Mouse (Mus musculus) intestine, postnatal 0 days (tissue): ENCODE data around the gene Spesp1. TPM values are rescaled to one million over a fixed set of nuclear protein-coding genes. Genes with fewer than 3 reads are reported as not detected.

Experiments used
- ATAC-seq: fragments of 200-750 bp; cut with Nextera tagmentation; 2 replicates; pipeline ENCODE4 v1.8.0; 2017; ENCODE audit warnings: mild to moderate bottlenecking, moderate TSS enrichment, moderate library complexity
- H3K27ac ChIP-seq: fragments of 300-500 bp; sonication (generic); 2 replicates; pipeline ENCODE4 v1.5.1; 2014; ENCODE audit warnings: mild to moderate bottlenecking, low read depth, low read length, moderate library complexity
- H3K27me3 ChIP-seq: fragments of 300-500 bp; sonication (generic); replicated peaks from 2 replicates; pipeline ENCODE4 v1.6.1; 2014; ENCODE audit warnings: low read length, mixed read lengths; ENCODE audit not compliant: control insufficient read depth, insufficient read depth
- H3K36me3 ChIP-seq: fragments of 300-500 bp; sonication (generic); 2 replicates; pipeline ENCODE4 v1.6.1; 2014; ENCODE audit warnings: mild to moderate bottlenecking, moderate library complexity; ENCODE audit not compliant: control insufficient read depth, insufficient read depth
- H3K4me1 ChIP-seq: fragments of 300-500 bp; sonication (generic); replicated peaks from 2 replicates; pipeline ENCODE4 v1.6.1; 2014; ENCODE audit warnings: antibody characterized with exemption, low read length, mixed read lengths; ENCODE audit not compliant: control insufficient read depth, insufficient read depth
- H3K4me2 ChIP-seq: fragments of 300-500 bp; sonication (generic); replicated peaks from 2 replicates; pipeline ENCODE4 v1.6.1; 2014; ENCODE audit warnings: low read depth, mild to moderate bottlenecking, moderate library complexity
- H3K4me3 ChIP-seq: fragments of 300-500 bp; sonication (generic); 2 replicates; pipeline ENCODE4 v1.5.1; 2014; ENCODE audit warnings: low read depth, low read length
- H3K9ac ChIP-seq: fragments of 300-500 bp; sonication (generic); 2 replicates; pipeline ENCODE4 v1.6.1; 2014; ENCODE audit warnings: mild to moderate bottlenecking, low read depth, low read length
- H3K9me3 ChIP-seq: fragments of 300-500 bp; sonication (generic); 2 replicates; pipeline ENCODE4 v1.6.1; 2016; ENCODE audit warnings: mixed run types; ENCODE audit not compliant: control insufficient read depth
- CTCF ChIP-seq: sonication (generic); IDR thresholded peaks from 2 replicates; pipeline ENCODE4 v1.5.1; 2016; ENCODE audit warnings: low read depth, mild to moderate bottlenecking, control low read depth, antibody characterized with exemption, moderate library complexity
- WGBS: fragments of 180-500 bp; shearing (Covaris S2); extraction: QIAGEN DNeasy Blood & Tissue Kit; methylation state at CpG from one replicate; pipeline ENCODE4 v1.1.7; 2014; 5-methylcytosine and 5-hydroxymethylcytosine counted together
- polyA plus RNA-seq: library from polyadenylated mRNA; unstranded; fragments of >200 nt; fragmentation: Nextera tagmentation; extraction: Ambion mirVana; gene quantifications from 2 replicates; pipeline ENCODE4 v1.2.1, GENCODE M21; 2015

Spesp1 gene
- polyA plus RNA-seq, 1 experiment from 2014 or later, result not detected

DNA sequence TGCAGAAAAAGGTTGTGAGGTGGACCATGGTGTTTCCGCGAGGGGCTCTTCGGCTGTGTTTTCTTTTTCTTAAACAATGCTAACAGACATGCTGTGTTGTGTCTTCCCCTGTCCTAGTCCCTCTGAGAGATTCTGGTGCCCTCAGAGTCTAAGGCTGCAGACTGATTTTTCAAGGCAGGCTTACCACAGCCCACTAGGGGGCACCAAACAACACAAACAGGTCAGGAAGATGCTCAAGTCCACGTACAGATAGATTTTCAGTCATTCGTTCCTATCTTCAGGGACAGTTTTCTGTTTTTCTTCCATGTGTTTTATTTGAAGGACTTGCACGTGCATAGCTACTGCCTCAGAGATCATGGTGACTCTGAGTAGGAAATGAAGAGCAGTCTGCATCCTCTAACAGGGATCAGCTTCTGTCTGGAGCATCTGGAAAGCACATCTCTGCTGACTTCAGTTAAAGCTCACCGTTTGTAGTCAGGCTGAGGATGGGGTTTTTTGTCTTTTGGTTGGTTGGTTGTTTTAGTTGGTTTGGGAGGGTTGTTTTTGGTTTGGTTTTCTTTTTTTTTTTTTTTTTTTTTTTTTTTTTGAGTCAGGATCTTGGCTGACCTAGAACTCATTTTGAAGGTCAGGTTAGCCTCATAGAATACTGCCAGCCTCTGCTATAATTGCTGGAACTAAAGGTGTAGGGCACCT, 13.1 kb upstream of the Spesp1 start:
- H3K9me3 ChIP-seq, result no peaks in the 10 kb centered on the region
- H3K27me3 ChIP-seq, result no peaks in the 10 kb centered on the region
- H3K27ac ChIP-seq, result no peak overlapping the region
- WGBS, result 35% methylated on average over 7 of the region's 7 CpGs
- peak; percentile 94 for TF ChIP-seq CTCF
- no peak for ATAC-seq
- no peak overlapping the region for H3K9ac ChIP-seq
- H3K4me1 ChIP-seq, result no peaks in the 10 kb centered on the region
- H3K36me3 ChIP-seq, result no peaks in the 10 kb centered on the region
- H3K4me2 ChIP-seq, result no peak overlapping the region
- H3K4me3 ChIP-seq, result no peak overlapping the region

DNA sequence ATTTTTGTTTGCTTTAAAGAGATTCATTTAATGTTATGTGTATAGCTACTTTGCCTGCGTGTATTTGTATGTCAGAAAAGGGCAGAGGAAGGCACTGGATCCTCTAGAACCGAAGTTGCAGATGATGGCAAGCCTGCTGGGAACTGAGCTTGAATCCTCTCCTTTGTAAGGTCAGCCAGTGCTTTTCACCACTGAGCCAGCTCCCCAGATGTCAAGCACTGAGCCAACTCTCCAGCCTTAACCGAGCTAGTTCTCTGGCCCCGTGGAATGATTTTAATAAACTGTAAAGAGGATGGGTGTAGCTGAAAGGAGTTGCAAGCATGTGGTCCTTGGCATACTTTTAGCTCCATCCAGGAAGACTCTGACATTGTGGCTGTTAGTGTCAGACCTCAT, 5.6 kb upstream of the Spesp1 start:
- no peak for TF ChIP-seq CTCF
- H3K4me3 ChIP-seq, result no peak overlapping the region
- H3K4me2 ChIP-seq, result no peak overlapping the region
- no peak overlapping the region for H3K9ac ChIP-seq
- H3K4me1 ChIP-seq, result no peaks in the 10 kb centered on the region
- 71% methylated on average over 4 of the region's 4 CpGs for WGBS
- no peaks in the 10 kb centered on the region for H3K36me3 ChIP-seq
- ATAC-seq, result no peak
- no peaks in the 10 kb centered on the region for H3K9me3 ChIP-seq
- H3K27me3 ChIP-seq, result no peaks in the 10 kb centered on the region
- H3K27ac ChIP-seq, result no peak overlapping the region

DNA sequence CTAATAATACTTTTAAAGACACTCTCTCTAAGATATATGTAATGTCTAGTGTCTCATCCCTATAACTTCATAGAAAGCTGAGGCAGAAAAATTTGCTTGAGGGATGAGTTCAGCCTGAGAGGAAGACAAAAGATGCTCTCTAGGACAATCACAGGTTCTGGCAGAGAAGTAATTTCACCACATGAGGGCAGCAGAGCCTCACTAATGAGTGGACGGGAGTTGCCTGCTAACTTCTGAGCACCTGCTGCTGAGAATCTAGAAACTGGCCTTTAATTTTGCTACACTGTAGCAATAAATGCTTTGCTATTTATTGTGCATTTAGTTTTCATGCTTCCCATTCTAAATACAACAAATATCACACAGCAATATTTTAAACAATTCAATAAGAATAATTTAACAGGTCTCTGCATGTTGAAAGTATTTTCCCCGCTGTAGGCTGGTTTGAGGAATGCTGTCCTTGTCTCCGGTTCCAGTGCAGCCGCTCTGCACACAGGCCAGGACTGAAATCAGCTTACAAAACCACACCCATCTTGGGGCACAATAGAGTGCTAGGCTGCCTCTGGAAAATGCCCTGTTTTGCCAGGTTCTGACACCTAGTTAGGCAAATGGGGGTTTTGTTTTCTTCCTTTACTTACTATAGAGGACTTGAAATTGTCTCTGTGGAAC, 5.1 kb upstream of the Spesp1 start:
- TF ChIP-seq CTCF, result peak; percentile 91
- 42% methylated on average over 4 of the region's 4 CpGs for WGBS
- Histone ChIP-seq H3K4me1 (no peaks in the 10 kb centered on the region), H3K27me3 (no peaks in the 10 kb centered on the region), H3K9me3 (no peaks in the 10 kb centered on the region), H3K9ac (no peak overlapping the region), H3K4me3 (no peak overlapping the region), H3K36me3 (no peaks in the 10 kb centered on the region), H3K4me2 (no peak overlapping the region), H3K27ac (no peak overlapping the region)
- no peak for ATAC-seq

DNA sequence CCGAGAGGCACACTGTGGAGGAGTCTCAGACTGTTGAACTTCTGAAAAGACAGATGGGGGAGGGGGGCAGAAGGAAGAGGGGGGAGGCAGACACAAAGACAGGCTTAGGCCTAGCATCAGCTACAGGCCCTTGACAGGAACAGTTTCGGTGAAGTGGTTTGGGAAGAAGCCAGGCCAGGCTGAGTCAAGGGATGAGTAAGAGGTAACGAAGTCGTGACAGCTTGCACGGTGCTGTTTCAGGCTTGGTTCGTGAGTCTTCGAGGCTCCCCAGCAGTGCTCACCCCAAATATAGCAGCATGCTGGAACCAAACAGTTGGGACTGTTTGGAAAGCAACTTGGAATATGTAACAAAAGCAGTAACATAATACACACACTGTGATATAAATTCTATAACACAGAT, 2.3 kb upstream of the Spesp1 start:
- no peak overlapping the region for H3K9ac ChIP-seq
- no peak overlapping the region for H3K4me3 ChIP-seq
- WGBS, result 62% methylated on average over 7 of the region's 7 CpGs
- ATAC-seq, result no peak
- no peaks in the 10 kb centered on the region for H3K9me3 ChIP-seq
- H3K36me3 ChIP-seq, result no peaks in the 10 kb centered on the region
- no peaks in the 10 kb centered on the region for H3K4me1 ChIP-seq
- H3K27ac ChIP-seq, result no peak overlapping the region
- no peak for TF ChIP-seq CTCF
- no peak overlapping the region for H3K4me2 ChIP-seq
- no peaks in the 10 kb centered on the region for H3K27me3 ChIP-seq

DNA sequence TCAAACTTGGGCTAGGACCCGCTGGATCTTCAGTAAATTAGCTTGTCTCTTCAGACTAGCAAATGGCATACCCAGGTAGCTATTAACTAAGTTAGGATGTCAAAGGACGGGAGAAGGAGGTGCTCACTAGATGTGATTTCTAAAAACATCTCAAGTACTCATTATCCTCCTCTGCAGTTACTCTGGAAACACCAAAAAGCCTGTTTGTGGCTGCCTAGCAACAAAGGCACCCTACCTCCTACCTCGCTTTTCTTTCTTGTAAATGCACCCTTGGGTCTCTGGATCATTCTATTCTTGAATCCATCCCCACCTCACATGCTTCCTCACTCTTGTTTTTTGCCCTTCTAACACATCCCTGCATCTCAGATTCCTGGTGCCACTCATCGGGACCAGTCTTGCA, 5.1 kb downstream of the Spesp1 start:
- no peak for ATAC-seq

DNA sequence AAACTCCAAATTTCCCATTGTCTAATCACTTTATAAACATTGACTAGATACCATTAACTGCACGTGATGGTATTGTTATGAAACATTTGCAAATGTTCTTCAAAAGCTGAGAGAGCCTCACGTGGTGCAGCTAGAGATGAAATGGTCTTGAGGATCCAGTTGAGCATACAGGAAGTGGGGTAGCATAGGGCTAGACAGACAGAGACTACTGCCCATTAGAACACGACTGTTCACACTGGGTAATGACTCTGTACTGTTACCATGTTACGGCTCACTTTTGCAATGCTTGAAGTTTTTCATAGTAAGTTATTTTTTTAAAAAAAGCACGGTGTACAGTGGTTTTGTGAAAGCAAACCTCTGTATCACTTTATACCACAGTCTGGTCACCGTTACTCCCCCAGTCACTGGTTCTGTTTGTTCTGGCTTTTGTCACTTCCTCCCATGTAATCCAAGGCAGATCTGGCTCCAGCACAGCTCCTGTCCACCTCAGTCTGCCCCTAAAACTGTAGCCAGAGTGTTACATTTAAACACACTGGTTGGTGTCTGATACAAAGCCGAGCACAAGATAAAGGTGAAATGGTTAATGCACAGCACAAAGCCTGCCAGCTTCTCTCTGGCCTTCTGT, 11.1 kb downstream of the Spesp1 start:
- Histone ChIP-seq H3K4me1 (no peaks in the 10 kb centered on the region), H3K4me2 (no peak overlapping the region), H3K4me3 (no peak overlapping the region), H3K36me3 (no peaks in the 10 kb centered on the region), H3K27me3 (no peaks in the 10 kb centered on the region), H3K9ac (no peak overlapping the region), H3K9me3 (no peaks in the 10 kb centered on the region), H3K27ac (no peak overlapping the region)
- TF ChIP-seq CTCF, result no peak
- no peak for ATAC-seq
- WGBS, result 46% methylated on average over 7 of the region's 7 CpGs

More for the DNA sequence above, 5.1 kb downstream of the Spesp1 start:
- Histone ChIP-seq H3K36me3 (no peaks in the 10 kb centered on the region), H3K4me3 (no peak overlapping the region), H3K27me3 (no peaks in the 10 kb centered on the region), H3K27ac (no peak overlapping the region), H3K4me1 (no peaks in the 10 kb centered on the region), H3K9me3 (no peaks in the 10 kb centered on the region), H3K9ac (no peak overlapping the region), H3K4me2 (no peak overlapping the region)
- WGBS, result 73% methylated on average over 4 of the region's 4 CpGs
- no peak for TF ChIP-seq CTCF
